Mouse (Mus musculus) hindbrain, postnatal 0 days (tissue): ENCODE results near the gene Helb. TPM values are rescaled to one million over a fixed set of nuclear protein-coding genes. Genes with fewer than 3 reads are reported as not detected.
A peak's percentile ranks its signal among the peaks of the same experiment; 100 is the strongest.
"Not testable (repeated sequence)": the region's sequence is repeated elsewhere in the genome, so short reads cannot be mapped to it uniquely, and the experiment has no call there.

Experiments used
- ATAC-seq: fragments of 200-750 bp; cut with Nextera tagmentation; 2 replicates; pipeline ENCODE4 v1.8.0; 2017; ENCODE audit warnings: mild to moderate bottlenecking, moderate TSS enrichment, moderate library complexity
- DNase-seq: peaks from one replicate; pipeline ENCODE4 v3.0.0-alpha.2; 2015; ENCODE audit warnings: low spot score
- H3K27ac ChIP-seq: fragments of 300-500 bp; sonication (generic); 2 replicates; pipeline ENCODE4 v1.5.1; 2014; ENCODE audit warnings: mild to moderate bottlenecking
- H3K27me3 ChIP-seq: fragments of 300-500 bp; sonication (generic); 2 replicates; pipeline ENCODE4 v1.6.1; 2014; ENCODE audit warnings: low read length, mixed read lengths; ENCODE audit not compliant: insufficient read depth
- H3K36me3 ChIP-seq: fragments of 300-500 bp; sonication (generic); 2 replicates; pipeline ENCODE4 v1.6.1; 2014; ENCODE audit warnings: low read length, mixed read lengths; ENCODE audit not compliant: insufficient read depth
- H3K4me1 ChIP-seq: fragments of 300-500 bp; sonication (generic); 2 replicates; pipeline ENCODE4 v1.6.1; 2014; ENCODE audit warnings: antibody characterized with exemption, low read length, mixed read lengths; ENCODE audit not compliant: insufficient read depth
- H3K4me2 ChIP-seq: fragments of 300-500 bp; sonication (generic); 2 replicates; pipeline ENCODE4 v1.6.1; 2014; ENCODE audit warnings: low read depth, mild to moderate bottlenecking, low read length, moderate library complexity, mixed read lengths
- H3K4me3 ChIP-seq: fragments of 300-500 bp; sonication (generic); 2 replicates; pipeline ENCODE4 v1.5.1; 2014; ENCODE audit warnings: low read length
- H3K9ac ChIP-seq: fragments of 300-500 bp; sonication (generic); replicated peaks from 2 replicates; pipeline ENCODE4 v1.6.1; 2014; ENCODE audit warnings: mild to moderate bottlenecking, low read length, moderate library complexity, mixed read lengths
- H3K9me3 ChIP-seq: fragments of 300-500 bp; sonication (generic); 2 replicates; pipeline ENCODE4 v1.6.1; 2016; ENCODE audit warnings: low read length, mixed read lengths
- CTCF ChIP-seq: IDR thresholded peaks from 2 replicates; pipeline ENCODE4 v1.5.1; 2016; ENCODE audit warnings: antibody characterized with exemption, control low read depth, low read depth
- WGBS: fragments of 180-500 bp; shearing (Covaris S2); extraction: QIAGEN DNeasy Blood & Tissue Kit; methylation state at CpG from one replicate; pipeline ENCODE4 v1.1.7; 2014; 5-methylcytosine and 5-hydroxymethylcytosine counted together
- polyA plus RNA-seq: library from polyadenylated mRNA; unstranded; fragments of >200 nt; fragmentation: Nextera tagmentation; extraction: Ambion mirVana; gene quantifications from 2 replicates; pipeline ENCODE4 v1.2.1, GENCODE M21; 2015
- total RNA-seq: library from RNA; depleted of rRNA; stranded (reverse); fragments of >200 nt; gene quantifications from 2 replicates; pipeline ENCODE4 v1.2.3, GENCODE M21; 2014

Gene Helb
- total and polyA plus RNA-seq, 2 experiments from 2014 or later, result 1.6 to 2.1 TPM

- H3K4me1 ChIP-seq, result no peaks in the 10 kb centered on the region
- ATAC-seq (no peak), DNase-seq (no peak)
- H3K27me3 ChIP-seq, result no peaks in the 10 kb centered on the region
- no peak overlapping the region for H3K4me2 ChIP-seq
- no peak overlapping the region for H3K27ac ChIP-seq
- no peak for TF ChIP-seq CTCF
- no peak overlapping the region for H3K9ac ChIP-seq
- 96% methylated on average over 1 of the region's 1 CpGs for WGBS
- H3K9me3 ChIP-seq, result no peaks in the 10 kb centered on the region
- no peaks in the 10 kb centered on the region for H3K36me3 ChIP-seq
- H3K4me3 ChIP-seq, result no peak overlapping the region
These were observed 2.5 kb upstream of the Helb start for GRCm38 (mm10) chr10:120115249-120115648.

- no peak for TF ChIP-seq CTCF
- Histone ChIP-seq H3K4me1 (no peaks in the 10 kb centered on the region), H3K27me3 (no peaks in the 10 kb centered on the region), H3K9ac (no peak overlapping the region), H3K36me3 (no peaks in the 10 kb centered on the region), H3K9me3 (no peaks in the 10 kb centered on the region), H3K27ac (no peak overlapping the region), H3K4me2 (no peak overlapping the region), H3K4me3 (no peak overlapping the region)
- no peak for DNase-seq
- no peak for ATAC-seq
- 51% methylated on average over 7 of the region's 7 CpGs for WGBS
These were observed 1.7 kb upstream of the Helb start for GRCm38 (mm10) chr10:120114493-120114892.

GRCm38 (mm10) chr10:120113980-120114379 lies 1.2 kb upstream of the Helb start:
- Histone ChIP-seq H3K4me2 (no peak overlapping the region), H3K27me3 (no peaks in the 10 kb centered on the region), H3K36me3 (no peaks in the 10 kb centered on the region), H3K4me1 (no peaks in the 10 kb centered on the region), H3K9me3 (no peaks in the 10 kb centered on the region), H3K9ac (no peak overlapping the region), H3K4me3 (no peak overlapping the region), H3K27ac (no peak overlapping the region)
- WGBS, result 74% methylated on average over 6 of the region's 6 CpGs
- no peak for DNase-seq
- no peak for TF ChIP-seq CTCF
- no peak for ATAC-seq

- not testable (repeated sequence) for H3K27me3 ChIP-seq
These were observed 695 bp upstream of the Helb start for GRCm38 (mm10) chr10:120113482-120113881.

GRCm38 (mm10) chr10:120111691-120112319 lies 982 bp downstream of the Helb start:
- Histone ChIP-seq H3K9me3 (no peaks in the 10 kb centered on the region), H3K9ac (no peak overlapping the region), H3K4me3 (peak overlapping the region; percentile 79), H3K27ac (no peak overlapping the region), H3K27me3 (no peaks in the 10 kb centered on the region), H3K4me2 (peak overlapping the region; percentile 94), H3K36me3 (no peaks in the 10 kb centered on the region), H3K4me1 (no peaks in the 10 kb centered on the region)
- TF ChIP-seq CTCF, result 0 out of 2 replicates have a peak, but pooled peaks have one; percentile 14
- DNase-seq (no peak), ATAC-seq (no peak)
- 80% methylated on average over 3 of the region's 3 CpGs for WGBS

More at GRCm38 (mm10) chr10:120113482-120113881, 695 bp upstream of the Helb start:
- H3K9ac ChIP-seq, H3K4me1 ChIP-seq, ATAC-seq, H3K27ac ChIP-seq, DNase-seq, H3K9me3 ChIP-seq, H3K36me3 ChIP-seq: not testable (repeated sequence)
- 69% methylated on average over 9 of the region's 9 CpGs for WGBS
- Histone ChIP-seq H3K4me3 (peak overlapping the region; percentile 79), H3K4me2 (peak overlapping the region; percentile 94)

- Histone ChIP-seq H3K27ac (no peak overlapping the region), H3K9ac (no peak overlapping the region)
- no peak for DNase-seq
These were observed 12.0 kb downstream of the Helb start for GRCm38 (mm10) chr10:120100806-120101205.

GRCm38 (mm10) chr10:120097564-120097963 lies 15.2 kb downstream of the Helb start:
- ATAC-seq, result no peak
- TF ChIP-seq CTCF, result no peak
- H3K27ac ChIP-seq, result no peak overlapping the region
- no peak for DNase-seq
- no peak overlapping the region for H3K4me3 ChIP-seq
- 86% methylated on average over 5 of the region's 5 CpGs for WGBS
- H3K4me1 ChIP-seq, result no peaks in the 10 kb centered on the region
- no peaks in the 10 kb centered on the region for H3K27me3 ChIP-seq
- no peak overlapping the region for H3K9ac ChIP-seq
- peaks cover 8% of the 10 kb centered on the region for H3K36me3 ChIP-seq
- no peak overlapping the region for H3K4me2 ChIP-seq
- H3K9me3 ChIP-seq, result no peaks in the 10 kb centered on the region

More at GRCm38 (mm10) chr10:120100806-120101205, 12.0 kb downstream of the Helb start:
- Histone ChIP-seq H3K4me3 (no peak overlapping the region), H3K4me1 (no peaks in the 10 kb centered on the region), H3K9me3 (no peaks in the 10 kb centered on the region), H3K27me3 (no peaks in the 10 kb centered on the region), H3K36me3 (no peaks in the 10 kb centered on the region), H3K4me2 (no peak overlapping the region)
- no peak for ATAC-seq
- TF ChIP-seq CTCF, result no peak
- WGBS, result 100% methylated on average over 1 of the region's 1 CpGs
